Mouse (Mus musculus) thymus, postnatal 0 days (tissue): Measurements from ENCODE around the gene Babam2. TPM values are rescaled to one million over a fixed set of nuclear protein-coding genes. Genes with fewer than 3 reads are reported as not detected.
A peak's percentile ranks its signal among the peaks of the same experiment; 100 is the strongest.

Experiments
- DNase-seq: peaks from one replicate; pipeline ENCODE4 v3.0.0-alpha.2; 2015; ENCODE audit warnings: low spot score
- polyA plus RNA-seq: library from polyadenylated mRNA; unstranded; fragments of >200 nt; fragmentation: Nextera tagmentation; extraction: Ambion mirVana; gene quantifications from 2 replicates; pipeline ENCODE4 v1.2.1, GENCODE M21; 2015

The Babam2 gene
- polyA plus RNA-seq, 1 experiment from 2014 or later: 53.9 TPM

- no peak for DNase-seq
These were observed 286.4 kb downstream of the Babam2 start for GRCm38 (mm10) chr5:31983817-31984368.

- peak; percentile 53 for DNase-seq
These were observed 287.0 kb downstream of the Babam2 start for GRCm38 (mm10) chr5:31984369-31984961.

GRCm38 (mm10) chr5:31985021-31985420 is 287.5 kb downstream of the Babam2 start:
- no peak for DNase-seq

- DNase-seq: no peak
These were observed 290.2 kb downstream of the Babam2 start for GRCm38 (mm10) chr5:31987541-31988307.

GRCm38 (mm10) chr5:31997189-31997954 is 299.9 kb downstream of the Babam2 start:
- DNase-seq: no peak

- DNase-seq: no peak
These were observed 301.3 kb downstream of the Babam2 start for GRCm38 (mm10) chr5:31998806-31999205.

GRCm38 (mm10) chr5:32000076-32000475 is 302.6 kb downstream of the Babam2 start:
- DNase-seq: no peak

GRCm38 (mm10) chr5:32001266-32001665 is 303.8 kb downstream of the Babam2 start:
- DNase-seq: no peak

- DNase-seq: no peak
These were observed 304.3 kb downstream of the Babam2 start for GRCm38 (mm10) chr5:32001771-32002170.

GRCm38 (mm10) chr5:32008401-32008800 is 310.9 kb downstream of the Babam2 start:
- no peak for DNase-seq

- DNase-seq: no peak
These were observed 312.6 kb downstream of the Babam2 start for GRCm38 (mm10) chr5:32010056-32010455.

- DNase-seq: no peak
These were observed 315.6 kb downstream of the Babam2 start for GRCm38 (mm10) chr5:32013053-32013452.

- DNase-seq: no peak
These were observed 317.3 kb downstream of the Babam2 start for GRCm38 (mm10) chr5:32014786-32015185.

- DNase-seq: no peak
These were observed 318.5 kb downstream of the Babam2 start for GRCm38 (mm10) chr5:32015949-32016478.

GRCm38 (mm10) chr5:32017686-32018085 is 320.2 kb downstream of the Babam2 start:
- DNase-seq: no peak

- DNase-seq: no peak
These were observed 320.8 kb downstream of the Babam2 start for GRCm38 (mm10) chr5:32018276-32018675.

- DNase-seq: no peak
These were observed 332.4 kb downstream of the Babam2 start for GRCm38 (mm10) chr5:32029834-32030433.

GRCm38 (mm10) chr5:32033185-32033584 is 335.7 kb downstream of the Babam2 start:
- no peak for DNase-seq

- no peak for DNase-seq
These were observed 336.1 kb downstream of the Babam2 start for GRCm38 (mm10) chr5:32033621-32034020.

GRCm38 (mm10) chr5:32034475-32035054 is 337.1 kb downstream of the Babam2 start:
- no peak for DNase-seq
